Mouse (Mus musculus) frontal cortex, adult 2 months (tissue): ENCODE measurements around the gene Six4. TPM values are rescaled to one million over a fixed set of nuclear protein-coding genes. Genes with fewer than 3 reads are reported as not detected.

Experiments
- polyA plus RNA-seq: library from polyadenylated mRNA; depleted of rRNA; stranded (reverse); fragments of >200 nt; gene quantifications from 2 replicates; pipeline ENCODE4 v1.2.3, GENCODE M21; 2012; rRNA removed

Gene Six4
- polyA plus RNA-seq, 1 experiment: 0.32 TPM

Other genes starting within 250 kb of the Six4 start
- 0.02 TPM in 1 of 2 replicates, not detected in the other for gene Six6, start 173.6 kb downstream of the Six4 start, polyA plus RNA-seq
- 33.9 and 36.3 TPM in 2 replicates for gene 4930447C04Rik, start 172.7 kb downstream of the Six4 start, polyA plus RNA-seq
- 0.16 and 0.34 TPM in 2 replicates for gene Six1, start 59.6 kb downstream of the Six4 start, polyA plus RNA-seq
- gene Mnat1, start 10.3 kb upstream of the Six4 start, polyA plus RNA-seq: 14.1 and 15.2 TPM in 2 replicates
- 13.6 and 15.5 TPM in 2 replicates for gene Trmt5, start 173.3 kb upstream of the Six4 start, polyA plus RNA-seq
- gene Slc38a6, start 173.3 kb upstream of the Six4 start, polyA plus RNA-seq: 31.0 and 34.4 TPM in 2 replicates